Mouse (Mus musculus) testis, adult 2 months (tissue): Measurements from ENCODE around the gene Gpr87.

ENCODE experiments used
- CTCF ChIP-seq: fragments of 200-500 bp; IDR thresholded peaks from 2 replicates; pipeline ENCODE4 v1.5.1; 2012; ENCODE audit warnings: low read depth, mild to moderate bottlenecking, inconsistent platforms, low read length, moderate library complexity; ENCODE audit not compliant: control insufficient read depth, insufficient read depth, insufficient replicate concordance
- POLR2A ChIP-seq: fragments of 200-500 bp; IDR thresholded peaks from 2 replicates; pipeline ENCODE4 v1.6.1; 2012; ENCODE audit warnings: low read depth, mild to moderate bottlenecking, inconsistent platforms, low read length, moderate library complexity; ENCODE audit not compliant: control insufficient read depth

- TF ChIP-seq CTCF (no peak), POLR2A (no peak)
Measured at GRCm38 (mm10) chr3:59160465-59160864, 34.4 kb downstream of the Gpr87 start.
